Mouse (Mus musculus): ENCODE measurements around the gene Frs2.
"Not testable (repeated sequence)": the region's sequence is repeated elsewhere in the genome, so short reads cannot be mapped to it uniquely, and the experiment has no call there.

The Frs2 gene

GRCm38 (mm10) chr10:117043497-117044166 is 104.7 kb downstream of the Frs2 start:
- not testable (repeated sequence) for DNase-seq (ENCODE audit: low spot score)

GRCm38 (mm10) chr10:117042295-117042694 is 106.0 kb downstream of the Frs2 start:
- DNase-seq (ENCODE audit: low spot score) = no peak

GRCm38 (mm10) chr10:117040355-117040754 is 108.0 kb downstream of the Frs2 start:
- no peak for DNase-seq (ENCODE audit: low spot score)

GRCm38 (mm10) chr10:117033785-117034184 is 114.5 kb downstream of the Frs2 start:
- DNase-seq (ENCODE audit: low spot score) = peak; percentile 87

- no peak for DNase-seq (ENCODE audit: low spot score)
Observed at GRCm38 (mm10) chr10:117031160-117031559, 117.2 kb downstream of the Frs2 start.

- no peak for DNase-seq (ENCODE audit: low spot score)
Observed at GRCm38 (mm10) chr10:117026176-117026575, 122.2 kb downstream of the Frs2 start.

GRCm38 (mm10) chr10:117025776-117026175 is 122.6 kb downstream of the Frs2 start:
- DNase-seq (ENCODE audit: low spot score) = not testable (repeated sequence)

GRCm38 (mm10) chr10:117023693-117024092 is 124.6 kb downstream of the Frs2 start:
- no peak for DNase-seq (ENCODE audit: low spot score)

GRCm38 (mm10) chr10:117021020-117021754 is 127.1 kb downstream of the Frs2 start:
- DNase-seq (ENCODE audit: low spot score) = no peak
